ENCODE assay signal across 7 mouse cellular contexts in genomic region chr10:44177365-44177764, GRCm38 (mm10). TPM values are rescaled to one million over a fixed set of nuclear protein-coding genes. Genes with fewer than 3 reads are reported as not detected.
DNase-seq lines count a peak whose midpoint lies in the region; ATAC-seq and TF ChIP-seq lines count a peak whose summit lies in the region.

No protein-coding gene starts in this region.

- ATAC-seq in erythroid progenitor cell, adult 5-6 weeks (replicated peaks; ENCODE audit: low FRiP score, poor library complexity, severe bottlenecking): peak; percentile 84
- peak; percentile 43; the same call in 1 of the 2 replicates for ATAC-seq in monocyte, adult 5-6 weeks (replicated peaks; ENCODE audit: insufficient number of reproducible peaks, low FRiP score, low TSS enrichment, poor library complexity, severe bottlenecking)

- H3K27ac ChIP-seq in layer of hippocampus, adult 2 months: no peak overlapping the region

- no peak overlapping the region for H3K4me3 ChIP-seq in layer of hippocampus, adult 2 months

- TF ChIP-seq CTCF in layer of hippocampus, adult 2 months (conservative IDR thresholded peaks at IDR 0.05): peak; percentile 87

- no peak for DNase-seq in layer of hippocampus, adult 2 months (ENCODE audit: low spot score in 2 of 2)
- DNase-seq in layer of hippocampus, adult 9-10 months (ENCODE audit: low spot score): no peak
- DNase-seq in NIH3T3 (ENCODE audit: low read depth): peak; percentile 81
- no peak for DNase-seq in spleen, adult 18-20 months
- DNase-seq in cerebellum, adult 8-10 months: no peak

RNA-seq across cellular contexts. Expression of gene Crybg1, which starts 28.7 kb away (rescaled TPM):
- total RNA-seq in layer of hippocampus, adult 2 months (2021): under 1 TPM; 0.56 to 0.74 TPM
- 2.5 and 3.8 TPM in 2 replicates for total RNA-seq in erythroid progenitor cell, adult 5-6 weeks (2015; ENCODE audit: low replicate concordance)
- total RNA-seq in erythroid progenitor cell, adult 5-6 weeks (2017; ENCODE audit: low replicate concordance): 3.5 and 4.2 TPM in 2 replicates
- 43.2 to 65.9 TPM (median 45.7 TPM) in 3 replicates for total RNA-seq in monocyte, adult 5-6 weeks (2017)
